Mouse (Mus musculus) frontal cortex, postnatal 36 days (tissue): ENCODE measurements around the gene Mpped2.

Source experiments
- DNase-seq, 2 experiments: peaks; one replicate each; pipeline ENCODE4 v3.0.0; 2022; ENCODE audit warnings: low spot score in 2 of 2

The Mpped2 gene

GRCm38 (mm10) chr2:106745364-106745763, 52.3 kb downstream of the Mpped2 start:
- no peak for DNase-seq

- DNase-seq = peak; percentile 21 to 70
Observed at GRCm38 (mm10) chr2:106746211-106746610, 53.1 kb downstream of the Mpped2 start.

- DNase-seq = no peak
Observed at GRCm38 (mm10) chr2:106746905-106747304, 53.8 kb downstream of the Mpped2 start.

- DNase-seq = peak in 1 of 2 experiments; percentile 34
Observed at GRCm38 (mm10) chr2:106747342-106747741, 54.3 kb downstream of the Mpped2 start.

GRCm38 (mm10) chr2:106750878-106751277, 57.8 kb downstream of the Mpped2 start:
- no peak for DNase-seq

GRCm38 (mm10) chr2:106753703-106754102, 60.6 kb downstream of the Mpped2 start:
- DNase-seq = no peak

- DNase-seq = no peak
Observed at GRCm38 (mm10) chr2:106754696-106755095, 61.6 kb downstream of the Mpped2 start.

- DNase-seq = no peak
Observed at GRCm38 (mm10) chr2:106756354-106757103, 63.5 kb downstream of the Mpped2 start.

GRCm38 (mm10) chr2:106762920-106763319, 69.9 kb downstream of the Mpped2 start:
- no peak for DNase-seq

- no peak for DNase-seq
Observed at GRCm38 (mm10) chr2:106769236-106769635, 76.2 kb downstream of the Mpped2 start.

- no peak for DNase-seq
Observed at GRCm38 (mm10) chr2:106772643-106773042, 79.6 kb downstream of the Mpped2 start.

- no peak for DNase-seq
Observed at GRCm38 (mm10) chr2:106774251-106775196, 81.5 kb downstream of the Mpped2 start.

- DNase-seq = no peak
Observed at GRCm38 (mm10) chr2:106775994-106776393, 82.9 kb downstream of the Mpped2 start.

- DNase-seq = no peak
Observed at GRCm38 (mm10) chr2:106778861-106779516, 85.9 kb downstream of the Mpped2 start.

- DNase-seq = peak in 1 of 2 experiments; percentile 31
Observed at GRCm38 (mm10) chr2:106781181-106782179, 88.4 kb downstream of the Mpped2 start.

- DNase-seq = no peak
Observed at GRCm38 (mm10) chr2:106783311-106783710, 90.2 kb downstream of the Mpped2 start.

- DNase-seq = no peak
Observed at GRCm38 (mm10) chr2:106788055-106788454, 95.0 kb downstream of the Mpped2 start.

- DNase-seq = no peak
Observed at GRCm38 (mm10) chr2:106788573-106788972, 95.5 kb downstream of the Mpped2 start.

- no peak for DNase-seq
Observed at GRCm38 (mm10) chr2:106789694-106790328, 96.7 kb downstream of the Mpped2 start.

GRCm38 (mm10) chr2:106790329-106790701, 97.2 kb downstream of the Mpped2 start:
- no peak for DNase-seq
